Mouse (Mus musculus) spleen, adult 18-20 months (tissue): ENCODE data around the gene Rhox12.
A peak's percentile ranks its signal among the peaks of the same experiment; 100 is the strongest.

Source experiments
- DNase-seq, 2 experiments: peaks; one replicate each; pipeline ENCODE4 v3.0.0; 2022; ENCODE audit warnings: mixed read lengths in 2 of 2

Rhox12 gene

DNA sequence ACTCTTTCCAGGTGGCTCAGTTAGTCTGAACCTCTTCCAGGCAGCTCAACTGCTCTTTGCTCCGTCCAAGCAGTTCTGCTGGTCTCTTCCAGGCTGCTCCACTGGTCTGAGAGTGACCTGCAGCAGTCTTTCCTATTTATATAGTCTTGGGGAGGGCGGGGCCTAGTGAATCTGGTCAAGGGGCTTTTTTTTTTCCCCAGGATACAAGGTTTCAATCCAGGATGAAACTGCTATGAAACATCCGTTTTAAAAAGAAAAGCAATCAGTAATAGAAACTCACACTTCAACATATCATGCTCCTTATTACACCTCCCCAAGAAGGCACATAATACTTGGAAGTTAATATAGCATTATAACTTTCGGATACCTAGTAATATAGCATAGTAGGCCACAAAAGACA is at the start of gene Rhox12:
Rhox12 (minus strand) TSS at position 101 of the 400 bp plus-strand sequence.
- no peak for DNase-seq

DNA sequence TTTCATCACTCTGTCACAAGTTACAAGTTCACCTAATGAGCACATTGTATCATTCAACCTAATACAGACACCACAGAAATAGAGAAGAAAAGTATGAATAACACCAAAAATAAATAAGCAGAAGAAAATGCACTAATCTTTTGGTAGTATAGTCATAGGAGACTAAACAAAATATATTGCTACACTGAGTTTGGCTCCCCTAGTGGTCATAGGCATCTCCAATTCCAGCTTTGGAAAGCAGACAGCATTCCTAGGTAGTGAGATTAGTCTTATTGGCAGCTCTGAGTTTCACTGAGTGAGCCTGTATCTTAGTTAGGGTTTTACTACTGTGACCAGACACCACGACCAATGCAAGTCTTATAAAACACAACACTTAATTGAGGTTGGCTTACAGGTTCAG is 48.4 kb upstream of the Rhox12 start:
- DNase-seq: no peak

DNA sequence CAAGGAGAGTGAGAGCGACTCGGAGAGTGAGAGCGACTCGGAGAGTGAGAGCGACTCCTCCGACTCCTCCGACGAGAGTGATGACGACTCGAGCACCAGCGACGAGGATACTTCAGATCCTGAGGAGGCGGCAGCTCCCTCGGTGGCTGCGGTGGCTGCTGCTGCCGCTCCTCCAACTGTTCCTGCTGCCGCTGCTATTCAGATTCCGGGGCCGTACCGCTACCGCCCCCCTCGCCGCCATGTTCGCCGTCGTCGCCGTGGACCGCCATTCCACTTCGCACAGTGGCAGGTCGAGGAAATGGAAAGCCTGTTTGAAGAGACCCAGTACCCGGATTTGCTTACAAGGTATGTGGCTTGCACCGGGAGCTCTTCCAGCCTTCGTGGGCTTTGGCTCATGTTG is 10.8 kb upstream of the Rhox12 start:
- DNase-seq: no peak

DNA sequence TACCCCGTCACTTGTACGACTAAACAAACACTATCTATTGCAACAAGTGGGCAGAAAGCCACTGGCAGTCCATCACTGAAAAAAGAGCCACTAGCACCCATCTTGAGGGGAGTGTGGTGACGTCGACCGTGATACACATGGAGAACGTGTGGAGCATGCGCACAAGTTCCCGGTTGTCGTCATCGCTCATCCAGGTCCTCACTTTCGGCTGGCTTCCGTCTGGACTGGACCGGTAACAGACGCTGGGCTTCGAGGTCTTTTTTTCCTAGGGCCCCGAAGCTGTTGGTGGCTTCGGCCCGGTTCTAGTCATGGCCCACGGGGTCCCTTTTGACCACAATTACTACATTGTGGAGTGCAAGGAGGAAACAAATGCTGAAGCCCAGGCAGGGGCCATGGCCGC is 10.3 kb upstream of the Rhox12 start, which contains the start of gene Rhox13:
Rhox13 (plus strand) TSS at position 238 of the 400 bp plus-strand sequence.
- DNase-seq: no peak

DNA sequence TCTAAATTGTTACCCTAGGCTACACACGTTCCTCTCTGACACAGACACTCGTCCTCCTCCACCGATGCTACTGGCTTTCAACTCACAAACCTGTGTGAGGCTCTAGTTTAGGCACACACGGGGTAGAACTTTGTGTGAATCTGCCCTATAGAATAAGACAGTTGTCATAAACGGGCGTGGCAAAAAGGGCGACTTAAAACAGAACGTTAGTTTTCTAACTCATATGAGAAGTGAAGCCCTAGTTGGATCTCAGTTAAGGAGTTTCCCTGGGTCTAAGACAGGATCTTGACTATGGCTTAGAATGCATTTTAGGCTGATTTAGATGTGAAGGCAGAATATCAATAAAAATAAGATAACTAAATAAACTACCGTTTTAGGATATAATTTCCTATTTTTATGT is 25.7 kb downstream of the Rhox12 start, which contains the start of gene Rhox11:
Rhox11 (minus strand) TSS at position 101 of the 400 bp plus-strand sequence.
- no peak for DNase-seq

DNA sequence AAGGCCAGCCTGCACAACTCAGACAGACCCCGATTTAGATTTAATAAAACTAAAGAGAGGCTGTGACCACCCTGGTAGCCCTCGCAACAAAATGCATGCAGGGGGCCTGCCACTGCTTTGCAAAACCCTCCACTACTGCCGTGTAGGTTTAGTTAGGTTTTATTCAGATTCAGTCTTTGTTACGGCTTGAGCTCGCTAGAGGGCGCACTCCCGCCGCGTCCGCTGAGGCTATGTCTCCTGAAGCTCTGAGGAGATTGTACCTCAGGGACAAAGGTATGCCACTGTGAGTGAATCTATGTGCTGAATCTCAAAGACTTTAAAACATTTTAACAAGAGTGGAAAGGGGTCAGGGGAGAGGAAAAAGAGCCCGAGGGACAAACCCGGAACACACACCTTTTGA is 26.5 kb downstream of the Rhox12 start:
- DNase-seq: peak in 1 of 2 experiments; percentile 32

DNA sequence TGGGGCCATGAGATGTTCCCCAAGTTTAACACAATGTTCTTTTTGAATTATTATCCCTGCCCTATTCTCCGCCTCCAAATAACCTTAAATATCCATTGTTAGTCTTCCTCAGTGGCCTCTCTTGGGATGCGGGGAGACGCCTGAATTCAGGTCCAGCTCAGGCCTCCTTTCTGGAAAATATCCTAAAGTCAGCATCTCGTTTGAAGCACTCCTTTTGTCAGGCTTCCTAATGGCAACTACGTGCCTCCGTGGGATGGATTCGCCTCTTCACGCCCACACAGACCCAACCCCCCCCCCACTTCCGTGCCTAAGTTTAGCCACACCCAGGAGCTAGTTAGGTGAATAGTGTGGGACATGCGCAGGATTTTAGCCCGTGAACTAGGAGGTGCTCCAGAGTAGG is 44.5 kb downstream of the Rhox12 start, which contains the start of gene Rhox10:
Rhox10 (plus strand) TSS at position 301 of the 400 bp plus-strand sequence.
- DNase-seq: no peak

DNA sequence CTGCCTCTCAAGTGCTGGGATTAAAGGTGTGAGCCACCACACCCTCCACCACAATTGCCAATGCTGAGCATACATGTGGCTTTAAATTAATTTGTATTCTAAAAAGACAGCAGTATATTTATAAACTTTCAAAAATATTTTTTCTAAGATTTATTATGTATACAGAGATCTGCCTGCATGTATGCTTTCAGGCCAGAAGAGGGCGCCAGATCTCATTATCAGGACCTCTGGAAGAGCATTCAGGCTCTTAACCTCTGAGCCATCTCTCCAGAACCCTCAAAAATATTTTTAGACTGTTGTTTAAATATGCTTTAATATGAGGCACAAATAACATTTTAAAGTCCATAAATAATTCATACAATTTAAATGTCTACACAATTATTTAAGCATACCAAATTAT is 49.2 kb downstream of the Rhox12 start:
- no peak for DNase-seq
